Mouse (Mus musculus) bone marrow, adult 2 months (tissue): Measurements from ENCODE around the gene Gadl1. TPM values are rescaled to one million over a fixed set of nuclear protein-coding genes. Genes with fewer than 3 reads are reported as not detected.

Experiments
- H3K27ac ChIP-seq: fragments of 200-500 bp; 2 replicates; pipeline ENCODE4 v1.5.1; 2012; ENCODE audit warnings: low read depth, mild to moderate bottlenecking, control low read depth, inconsistent platforms, low read length; ENCODE audit not compliant: control insufficient read depth, poor library complexity, insufficient read depth
- H3K4me1 ChIP-seq: fragments of 200-500 bp; 2 replicates; pipeline ENCODE4 v1.6.1; 2011; ENCODE audit warnings: low read length; ENCODE audit not compliant: control insufficient read depth, insufficient read depth
- H3K4me3 ChIP-seq: fragments of 200-500 bp; replicated peaks from 2 replicates; pipeline ENCODE3; 2011; ENCODE audit warnings: mild to moderate bottlenecking, low read depth, low read length, control low read depth; ENCODE audit not compliant: control insufficient read depth
- CTCF ChIP-seq: fragments of 200-500 bp; IDR thresholded peaks from 2 replicates; pipeline ENCODE4 v1.5.1; 2011; ENCODE audit warnings: low read length, control low read depth; ENCODE audit not compliant: control insufficient read depth, insufficient read depth
- POLR2A ChIP-seq: fragments of 200-500 bp; IDR thresholded peaks from 2 replicates; pipeline ENCODE4 v1.6.1; 2011; ENCODE audit warnings: low read depth, mild to moderate bottlenecking, control low read depth, low read length, borderline replicate concordance; ENCODE audit not compliant: control insufficient read depth
- WGBS: fragments of 180-500 bp; shearing (Covaris S2); methylation state at CpG from one replicate; pipeline ENCODE4 v1.1.7; 2018; 5-methylcytosine and 5-hydroxymethylcytosine counted together
- polyA plus RNA-seq: library from polyadenylated mRNA; stranded (reverse); fragments of >200 nt; gene quantifications from 2 replicates; pipeline ENCODE4 v1.2.4, GENCODE M21; 2011; ENCODE audit warnings: low replicate concordance; ENCODE audit not compliant: missing spikeins, insufficient read depth, insufficient read length

Gene Gadl1
- polyA plus RNA-seq, 1 experiment: not detected

GRCm38 (mm10) chr9:115976901-115977300 lies 67.6 kb downstream of the Gadl1 start:
- Histone ChIP-seq H3K4me1 (no peaks in the 10 kb centered on the region; the same call in 1 of the 2 replicates), H3K4me3 (no peak overlapping the region), H3K27ac (no peak overlapping the region)
- TF ChIP-seq POLR2A (no peak), CTCF (no peak)
- 81% methylated on average over 6 of the region's 6 CpGs for WGBS

- WGBS: 86% methylated on average over 15 of the region's 15 CpGs
- Histone ChIP-seq H3K27ac (no peak overlapping the region), H3K4me3 (no peak overlapping the region), H3K4me1 (no peaks in the 10 kb centered on the region; the same call in 1 of the 2 replicates)
- TF ChIP-seq POLR2A: no peak
- TF ChIP-seq CTCF: no peak
Observed at GRCm38 (mm10) chr9:115977598-115978240, 68.5 kb downstream of the Gadl1 start.

- no peak overlapping the region for H3K27ac ChIP-seq
- no peaks in the 10 kb centered on the region; the same call in 1 of the 2 replicates for H3K4me1 ChIP-seq
- TF ChIP-seq CTCF (no peak), POLR2A (no peak)
- H3K4me3 ChIP-seq: no peak overlapping the region
- WGBS: 54% methylated on average over 2 of the region's 2 CpGs
Observed at GRCm38 (mm10) chr9:115978478-115978877, 69.2 kb downstream of the Gadl1 start.

GRCm38 (mm10) chr9:115990661-115991060 lies 81.4 kb downstream of the Gadl1 start:
- Histone ChIP-seq H3K4me3 (no peak overlapping the region), H3K27ac (no peak overlapping the region), H3K4me1 (no peaks in the 10 kb centered on the region)
- TF ChIP-seq CTCF (peak; percentile 32; the same call in 1 of the 2 replicates), POLR2A (no peak)
- 84% methylated on average over 7 of the region's 7 CpGs for WGBS

- WGBS: 72% methylated on average over 2 of the region's 2 CpGs
- Histone ChIP-seq H3K27ac (no peak overlapping the region), H3K4me1 (no peaks in the 10 kb centered on the region; the same call in 1 of the 2 replicates), H3K4me3 (no peak overlapping the region)
- TF ChIP-seq POLR2A: no peak
- no peak for TF ChIP-seq CTCF
Observed at GRCm38 (mm10) chr9:115994772-115995171, 85.5 kb downstream of the Gadl1 start.

GRCm38 (mm10) chr9:115995856-115996560 lies 86.8 kb downstream of the Gadl1 start:
- H3K27ac ChIP-seq: no peak overlapping the region
- no peak overlapping the region for H3K4me3 ChIP-seq
- TF ChIP-seq CTCF (no peak), POLR2A (no peak)
- no peaks in the 10 kb centered on the region; the same call in 1 of the 2 replicates for H3K4me1 ChIP-seq
- 86% methylated on average over 23 of the region's 23 CpGs for WGBS

GRCm38 (mm10) chr9:115998383-115998782 lies 89.1 kb downstream of the Gadl1 start:
- Histone ChIP-seq H3K27ac (no peak overlapping the region), H3K4me3 (no peak overlapping the region), H3K4me1 (no peaks in the 10 kb centered on the region; the same call in 1 of the 2 replicates)
- TF ChIP-seq POLR2A (no peak), CTCF (no peak)
- 76% methylated on average over 4 of the region's 4 CpGs for WGBS

GRCm38 (mm10) chr9:115999361-115999990 lies 90.2 kb downstream of the Gadl1 start:
- no peak overlapping the region for H3K4me3 ChIP-seq
- H3K4me1 ChIP-seq: no peaks in the 10 kb centered on the region; the same call in 1 of the 2 replicates
- TF ChIP-seq CTCF: no peak
- no peak for TF ChIP-seq POLR2A
- H3K27ac ChIP-seq: no peak overlapping the region
- 67% methylated on average over 8 of the region's 8 CpGs for WGBS
